Mouse (Mus musculus) small intestine, adult 2 months (tissue): ENCODE data around the gene Csf2rb2.

Experiments
- CTCF ChIP-seq: fragments of 200-500 bp; IDR thresholded peaks from 2 replicates; pipeline ENCODE4 v1.5.1; 2012; ENCODE audit warnings: low read depth, mild to moderate bottlenecking, control low read depth, inconsistent platforms, low read length, moderate library complexity, mixed read lengths; ENCODE audit not compliant: insufficient replicate concordance, insufficient read length; ENCODE audit errors: extremely low read depth
- POLR2A ChIP-seq: fragments of 200-500 bp; IDR thresholded peaks from 2 replicates; pipeline ENCODE4 v1.6.1; 2012; ENCODE audit warnings: low read depth, mild to moderate bottlenecking, control low read depth, inconsistent platforms, low read length, moderate library complexity

- no peak for TF ChIP-seq CTCF
- TF ChIP-seq POLR2A = no peak
These were observed 34.3 kb downstream of the Csf2rb2 start for GRCm38 (mm10) chr15:78271208-78271607.
